Mouse (Mus musculus) lung, postnatal 0 days (tissue): ENCODE data around the gene Gm20388.

Experiments
- CTCF ChIP-seq: IDR thresholded peaks from 2 replicates; pipeline ENCODE4 v1.5.1; 2016; ENCODE audit warnings: antibody characterized with exemption, mild to moderate bottlenecking
- EP300 ChIP-seq: IDR thresholded peaks from 2 replicates; pipeline ENCODE4 v1.6.1; 2016; ENCODE audit warnings: antibody characterized with exemption, mild to moderate bottlenecking, control low read depth

GRCm38 (mm10) chr8:122984175-122984574 is 3073.5 kb downstream of the Gm20388 start:
- TF ChIP-seq CTCF (no peak), EP300 (no peak)
